Mouse (Mus musculus): ENCODE data around the gene Cacng7. TPM values are rescaled to one million over a fixed set of nuclear protein-coding genes. Genes with fewer than 3 reads are reported as not detected.

The Cacng7 gene
- polyA plus RNA-seq, 1 experiment from 2014 or later = 4.6 TPM

DNA sequence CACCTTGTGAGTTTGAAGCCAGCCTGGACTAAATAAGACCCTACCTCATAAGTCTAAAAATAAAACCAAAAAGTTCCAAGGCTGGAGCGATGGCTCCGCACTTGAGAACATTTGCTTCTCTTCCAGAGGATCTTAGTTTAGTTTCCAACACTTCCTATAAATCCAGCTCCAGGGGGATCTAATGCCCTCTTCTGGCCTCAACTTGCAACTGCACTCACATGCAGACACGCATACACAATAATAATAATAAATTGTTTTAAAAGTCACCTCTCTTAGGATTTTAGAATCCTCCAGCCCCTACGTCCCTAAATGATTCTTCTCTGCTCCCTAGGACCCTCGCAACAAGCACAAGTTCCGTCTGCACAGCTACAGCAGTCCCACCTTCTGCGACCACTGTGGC, 22.5 kb upstream of the Cacng7 start:
- Histone ChIP-seq H3K4me3 (ENCODE audit: low read depth, low read length) (no peak overlapping the region), H3K27ac (ENCODE audit: low read depth, low read length) (no peak overlapping the region), H3K9me3 (ENCODE audit: control insufficient read depth, low read length) (no peaks in the 10 kb centered on the region), H3K4me1 (replicated peaks; ENCODE audit: control insufficient read depth, insufficient read depth, low read length) (no peaks in the 10 kb centered on the region), H3K36me3 (ENCODE audit: control insufficient read depth, insufficient read depth, low read length) (no peaks in the 10 kb centered on the region), H3K27me3 (ENCODE audit: control insufficient read depth, insufficient read depth, low read length) (peaks cover 4% of the 10 kb centered on the region; the same call in 1 of the 2 replicates), H3K4me2 (replicated peaks; ENCODE audit: low read depth, low read length) (no peak overlapping the region), H3K9ac (ENCODE audit: low read depth, low read length) (no peak overlapping the region)
- 96% methylated on average over 7 of the region's 7 CpGs for WGBS
- DNase-seq (ENCODE audit: low spot score) (no peak), ATAC-seq (ENCODE audit: low FRiP score) (no peak)

DNA sequence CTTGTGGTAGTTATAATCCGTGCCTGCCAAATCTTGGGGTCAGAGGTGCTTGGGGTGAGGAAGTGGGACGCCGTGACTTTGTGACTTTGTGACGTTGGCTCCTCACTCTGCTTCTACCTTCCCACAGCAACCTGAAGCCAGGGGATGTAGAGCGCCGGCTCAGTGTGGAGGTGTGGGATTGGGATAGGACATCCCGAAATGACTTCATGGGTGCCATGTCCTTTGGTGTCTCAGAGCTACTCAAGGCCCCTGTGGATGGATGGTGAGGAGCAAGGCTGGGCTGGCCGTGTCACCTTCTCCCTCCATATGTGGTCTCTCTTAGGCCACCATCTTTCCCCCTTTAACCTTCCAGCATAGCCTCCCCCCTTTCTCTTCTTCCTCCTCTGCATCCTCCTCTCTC, 19.2 kb upstream of the Cacng7 start:
- WGBS = 86% methylated on average over 8 of the region's 8 CpGs
- no peaks in the 10 kb centered on the region for H3K9me3 ChIP-seq (ENCODE audit: control insufficient read depth, low read length)
- no peak overlapping the region for H3K4me3 ChIP-seq (ENCODE audit: low read depth, low read length)
- no peak overlapping the region for H3K27ac ChIP-seq (ENCODE audit: low read depth, low read length)
- H3K9ac ChIP-seq (ENCODE audit: low read depth, low read length) = no peak overlapping the region
- no peak overlapping the region for H3K4me2 ChIP-seq (replicated peaks; ENCODE audit: low read depth, low read length)
- ATAC-seq (ENCODE audit: low FRiP score) (no peak), DNase-seq (ENCODE audit: low spot score) (no peak)
- H3K4me1 ChIP-seq (replicated peaks; ENCODE audit: control insufficient read depth, insufficient read depth, low read length) = 0 out of 2 replicates have a peak, but pooled peaks cover 2% of the 10 kb centered on the region
- no peaks in the 10 kb centered on the region for H3K27me3 ChIP-seq (ENCODE audit: control insufficient read depth, insufficient read depth, low read length)
- no peaks in the 10 kb centered on the region for H3K36me3 ChIP-seq (ENCODE audit: control insufficient read depth, insufficient read depth, low read length)

DNA sequence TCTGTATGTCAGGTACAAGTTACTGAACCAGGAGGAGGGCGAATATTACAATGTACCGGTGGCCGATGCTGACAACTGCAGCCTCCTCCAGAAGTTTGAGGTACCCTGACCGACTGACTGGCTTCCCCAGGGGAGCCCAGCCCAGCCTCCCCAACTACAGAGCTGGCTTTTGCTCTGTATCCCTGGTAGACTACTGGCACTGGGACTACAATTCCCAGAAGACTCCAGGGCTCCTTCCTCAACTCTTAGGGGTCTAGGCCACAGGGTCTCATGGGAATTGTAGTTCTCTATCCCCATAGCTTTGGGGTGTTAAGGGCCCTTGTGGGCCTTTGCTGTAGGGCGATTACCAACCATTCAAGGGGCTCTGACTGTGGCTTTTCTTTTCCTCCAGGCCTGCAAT, 18.6 kb upstream of the Cacng7 start:
- 62% methylated on average over 5 of the region's 5 CpGs for WGBS

DNA sequence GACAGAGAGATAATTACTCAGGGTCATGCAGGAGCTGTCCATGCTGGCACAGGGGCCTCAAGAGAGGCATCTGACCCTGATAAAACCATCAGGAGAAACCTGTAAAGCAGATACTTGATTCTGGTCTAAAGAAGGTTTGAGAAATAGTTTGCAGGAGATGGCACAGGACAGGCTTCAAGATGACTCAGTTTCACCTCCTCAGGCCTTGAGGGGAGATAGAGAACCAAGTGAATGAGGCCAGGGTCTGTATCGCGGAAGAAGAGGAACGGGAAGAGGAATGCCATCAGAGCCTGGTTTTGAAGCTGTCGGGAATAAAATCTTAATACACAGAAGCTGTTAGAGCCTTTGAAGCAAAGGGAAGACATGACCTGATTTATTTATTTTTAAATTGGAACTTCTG, 15.1 kb upstream of the Cacng7 start:
- no peak for DNase-seq (ENCODE audit: low spot score)
- Histone ChIP-seq H3K4me3 (ENCODE audit: low read depth, low read length) (no peak overlapping the region), H3K9ac (ENCODE audit: low read depth, low read length) (no peak overlapping the region), H3K4me2 (replicated peaks; ENCODE audit: low read depth, low read length) (no peak overlapping the region), H3K27me3 (ENCODE audit: control insufficient read depth, insufficient read depth, low read length) (no peaks in the 10 kb centered on the region), H3K36me3 (ENCODE audit: control insufficient read depth, insufficient read depth, low read length) (no peaks in the 10 kb centered on the region), H3K9me3 (ENCODE audit: control insufficient read depth, low read length) (no peaks in the 10 kb centered on the region), H3K27ac (ENCODE audit: low read depth, low read length) (no peak overlapping the region), H3K4me1 (replicated peaks; ENCODE audit: control insufficient read depth, insufficient read depth, low read length) (0 out of 2 replicates have a peak, but pooled peaks cover 2% of the 10 kb centered on the region)
- WGBS = 46% methylated on average over 4 of the region's 4 CpGs
- no peak for ATAC-seq (ENCODE audit: low FRiP score)

More for the DNA sequence above, 18.6 kb upstream of the Cacng7 start:
- ATAC-seq (ENCODE audit: low FRiP score) = peak; percentile 57
- Histone ChIP-seq H3K9me3 (ENCODE audit: control insufficient read depth, low read length) (no peaks in the 10 kb centered on the region), H3K4me1 (replicated peaks; ENCODE audit: control insufficient read depth, insufficient read depth, low read length) (0 out of 2 replicates have a peak, but pooled peaks cover 2% of the 10 kb centered on the region), H3K4me2 (replicated peaks; ENCODE audit: low read depth, low read length) (no peak overlapping the region), H3K4me3 (ENCODE audit: low read depth, low read length) (no peak overlapping the region), H3K27ac (ENCODE audit: low read depth, low read length) (no peak overlapping the region), H3K27me3 (ENCODE audit: control insufficient read depth, insufficient read depth, low read length) (no peaks in the 10 kb centered on the region), H3K36me3 (ENCODE audit: control insufficient read depth, insufficient read depth, low read length) (no peaks in the 10 kb centered on the region), H3K9ac (ENCODE audit: low read depth, low read length) (no peak overlapping the region)
- no peak for DNase-seq (ENCODE audit: low spot score)

DNA sequence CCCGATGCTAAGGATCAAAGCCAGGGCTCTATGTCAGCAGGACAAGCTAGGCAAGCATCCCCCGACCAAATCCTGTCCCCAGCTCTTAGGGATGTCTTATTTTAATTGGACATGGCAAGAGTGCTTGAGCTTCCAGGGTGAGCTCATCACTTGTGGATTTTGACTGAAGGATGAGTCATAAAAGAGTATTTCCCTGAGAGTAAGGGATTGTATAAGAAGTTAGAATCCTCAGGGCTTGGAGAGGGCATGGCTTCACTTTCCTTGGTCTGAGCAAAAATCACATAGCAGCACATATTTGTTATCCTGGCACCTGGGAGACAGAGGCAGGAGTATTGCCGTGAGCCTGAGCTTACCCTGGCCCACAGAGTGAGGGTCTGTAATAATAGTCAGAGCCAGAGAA, 11.9 kb upstream of the Cacng7 start:
- ATAC-seq (ENCODE audit: low FRiP score) (no peak), DNase-seq (ENCODE audit: low spot score) (no peak)
- Histone ChIP-seq H3K4me2 (replicated peaks; ENCODE audit: low read depth, low read length) (no peak overlapping the region), H3K9me3 (ENCODE audit: control insufficient read depth, low read length) (no peaks in the 10 kb centered on the region), H3K4me1 (replicated peaks; ENCODE audit: control insufficient read depth, insufficient read depth, low read length) (0 out of 2 replicates have a peak, but pooled peaks cover 2% of the 10 kb centered on the region), H3K36me3 (ENCODE audit: control insufficient read depth, insufficient read depth, low read length) (no peaks in the 10 kb centered on the region), H3K9ac (ENCODE audit: low read depth, low read length) (no peak overlapping the region), H3K27ac (ENCODE audit: low read depth, low read length) (no peak overlapping the region), H3K4me3 (ENCODE audit: low read depth, low read length) (no peak overlapping the region), H3K27me3 (ENCODE audit: control insufficient read depth, insufficient read depth, low read length) (no peaks in the 10 kb centered on the region)
- 77% methylated on average over 3 of the region's 3 CpGs for WGBS

DNA sequence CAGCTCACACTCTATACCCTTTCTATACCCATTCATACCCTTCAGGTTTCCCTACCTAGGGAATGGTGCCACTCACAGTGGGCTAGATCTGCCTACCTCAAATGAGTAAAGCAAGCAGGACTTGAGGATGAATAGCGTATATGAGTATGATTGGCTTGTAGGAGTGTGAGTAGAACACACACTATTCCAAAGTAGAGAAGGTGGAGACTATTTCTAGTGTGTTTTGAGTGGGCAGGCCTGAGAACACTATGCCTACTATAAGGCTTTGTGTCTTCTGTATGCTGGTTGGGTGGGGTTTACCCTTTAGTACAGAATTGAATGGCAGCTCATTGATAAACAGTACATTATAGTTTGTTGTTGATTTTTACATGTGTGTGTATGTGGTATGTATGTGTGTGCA, 8.9 kb upstream of the Cacng7 start:
- H3K27me3 ChIP-seq (ENCODE audit: control insufficient read depth, insufficient read depth, low read length) = no peaks in the 10 kb centered on the region
- no peaks in the 10 kb centered on the region for H3K9me3 ChIP-seq (ENCODE audit: control insufficient read depth, low read length)
- no peak for DNase-seq (ENCODE audit: low spot score)
- no peaks in the 10 kb centered on the region for H3K4me1 ChIP-seq (replicated peaks; ENCODE audit: control insufficient read depth, insufficient read depth, low read length)
- H3K9ac ChIP-seq (ENCODE audit: low read depth, low read length) = no peak overlapping the region
- 89% methylated on average over 1 of the region's 1 CpGs for WGBS
- H3K27ac ChIP-seq (ENCODE audit: low read depth, low read length) = no peak overlapping the region
- no peak overlapping the region for H3K4me3 ChIP-seq (ENCODE audit: low read depth, low read length)
- H3K4me2 ChIP-seq (replicated peaks; ENCODE audit: low read depth, low read length) = no peak overlapping the region
- H3K36me3 ChIP-seq (ENCODE audit: control insufficient read depth, insufficient read depth, low read length) = no peaks in the 10 kb centered on the region
- ATAC-seq (ENCODE audit: low FRiP score) = no peak

DNA sequence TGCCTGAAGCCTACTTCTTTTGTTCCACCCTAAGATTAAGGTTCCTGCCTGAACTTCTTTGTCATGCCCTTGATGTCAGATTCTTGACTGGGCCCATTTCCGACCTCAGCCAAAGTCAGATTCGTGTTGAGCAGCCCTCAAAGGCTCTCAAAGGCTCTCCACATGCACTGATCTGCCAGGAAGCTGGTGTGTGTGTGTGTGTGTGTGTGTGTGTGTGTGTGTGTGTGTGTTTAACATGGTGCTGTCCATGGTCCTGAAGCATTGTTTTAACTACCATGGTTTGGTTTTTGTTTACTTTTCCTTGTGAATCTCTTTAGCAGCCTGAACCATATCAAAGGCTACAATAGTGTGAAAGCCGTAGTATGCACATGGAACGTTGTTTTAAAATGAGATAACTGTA, 4.8 kb upstream of the Cacng7 start:
- H3K9me3 ChIP-seq (ENCODE audit: control insufficient read depth, low read length) = no peaks in the 10 kb centered on the region
- H3K4me1 ChIP-seq (replicated peaks; ENCODE audit: control insufficient read depth, insufficient read depth, low read length) = no peaks in the 10 kb centered on the region
- no peak overlapping the region for H3K4me3 ChIP-seq (ENCODE audit: low read depth, low read length)
- no peak for ATAC-seq (ENCODE audit: low FRiP score)
- WGBS = 66% methylated on average over 4 of the region's 4 CpGs
- DNase-seq (ENCODE audit: low spot score) = no peak
- H3K4me2 ChIP-seq (replicated peaks; ENCODE audit: low read depth, low read length) = no peak overlapping the region
- H3K36me3 ChIP-seq (ENCODE audit: control insufficient read depth, insufficient read depth, low read length) = no peaks in the 10 kb centered on the region
- H3K27ac ChIP-seq (ENCODE audit: low read depth, low read length) = no peak overlapping the region
- no peak overlapping the region for H3K9ac ChIP-seq (ENCODE audit: low read depth, low read length)
- peaks cover 2% of the 10 kb centered on the region for H3K27me3 ChIP-seq (ENCODE audit: control insufficient read depth, insufficient read depth, low read length)

DNA sequence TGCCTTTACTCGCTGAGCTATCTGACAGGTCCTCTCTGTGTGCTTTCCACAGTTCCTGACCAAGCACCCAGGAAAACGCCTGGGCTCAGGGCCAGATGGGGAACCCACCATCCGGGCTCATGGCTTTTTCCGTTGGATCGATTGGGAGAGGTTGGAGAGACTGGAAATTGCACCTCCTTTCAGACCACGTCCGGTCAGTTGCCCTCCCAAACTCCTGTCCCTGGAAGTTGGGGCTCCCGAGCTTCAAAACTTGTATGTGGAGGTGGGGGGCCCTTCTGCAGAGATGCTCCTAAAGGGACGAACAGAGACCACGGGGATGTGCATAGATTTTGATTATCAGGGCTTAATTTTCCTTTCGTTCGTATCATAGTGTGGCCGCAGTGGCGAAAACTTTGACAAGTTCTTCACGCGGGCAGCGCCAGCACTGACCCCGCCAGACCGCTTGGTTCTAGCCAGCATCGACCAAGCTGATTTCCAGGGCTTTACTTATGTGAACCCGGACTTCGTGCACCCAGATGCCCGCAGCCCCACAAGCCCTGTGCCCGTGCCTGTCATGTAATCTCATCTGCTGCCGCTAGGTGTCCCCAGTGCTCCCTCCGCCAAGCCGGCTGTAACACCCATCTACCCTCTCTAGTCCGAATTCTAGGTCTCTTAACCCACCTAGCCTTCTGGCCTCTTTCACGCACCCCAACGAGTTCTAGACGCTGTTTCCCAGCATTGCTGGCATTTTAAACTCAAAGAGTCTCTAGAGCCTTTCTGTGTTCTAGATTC, 2.8 kb upstream of the Cacng7 start:
- Histone ChIP-seq H3K27me3 (ENCODE audit: control insufficient read depth, insufficient read depth, low read length) (peaks cover 2% of the 10 kb centered on the region), H3K27ac (ENCODE audit: low read depth, low read length) (no peak overlapping the region), H3K4me2 (replicated peaks; ENCODE audit: low read depth, low read length) (peak overlapping the region; percentile 22; the same call in 1 of the 2 replicates), H3K9ac (ENCODE audit: low read depth, low read length) (0 out of 2 replicates have a peak overlapping the region, but pooled peaks have one; percentile 23), H3K9me3 (ENCODE audit: control insufficient read depth, low read length) (no peaks in the 10 kb centered on the region), H3K4me3 (ENCODE audit: low read depth, low read length) (no peak overlapping the region), H3K36me3 (ENCODE audit: control insufficient read depth, insufficient read depth, low read length) (no peaks in the 10 kb centered on the region), H3K4me1 (replicated peaks; ENCODE audit: control insufficient read depth, insufficient read depth, low read length) (peaks cover 2% of the 10 kb centered on the region; the same call in 1 of the 2 replicates)
- peak; percentile 85 for DNase-seq (ENCODE audit: low spot score)
- WGBS = 22% methylated on average over 31 of the region's 31 CpGs
- 0 out of 2 replicates have a peak, but pooled peaks have one; percentile 15 for ATAC-seq (ENCODE audit: low FRiP score)

DNA sequence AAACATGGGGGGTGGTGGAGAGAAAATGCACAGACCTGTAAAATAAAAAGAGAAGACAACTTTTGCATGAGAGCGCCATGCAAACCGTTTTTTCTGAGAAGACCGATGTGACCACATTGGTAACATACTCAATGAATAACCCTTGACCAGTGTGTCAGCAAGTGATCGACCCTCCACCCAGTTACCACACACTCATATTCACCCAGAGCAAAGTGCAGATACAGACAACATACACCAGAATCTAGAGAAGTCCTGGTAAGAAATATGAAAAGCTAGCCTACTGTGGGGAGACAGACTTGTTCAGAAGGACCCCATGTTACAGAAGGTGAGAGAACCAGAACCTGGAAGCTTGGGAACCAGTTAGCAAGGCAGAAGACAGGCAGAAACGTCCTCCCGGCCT, 1.6 kb upstream of the Cacng7 start:
- ATAC-seq (ENCODE audit: low FRiP score) = peak; percentile 1; the same call in 1 of the 2 replicates
- H3K4me3 ChIP-seq (ENCODE audit: low read depth, low read length) = peak overlapping the region; percentile 75
- no peak overlapping the region for H3K27ac ChIP-seq (ENCODE audit: low read depth, low read length)
- no peak overlapping the region for H3K9ac ChIP-seq (ENCODE audit: low read depth, low read length)
- peaks cover 2% of the 10 kb centered on the region; the same call in 1 of the 2 replicates for H3K4me1 ChIP-seq (replicated peaks; ENCODE audit: control insufficient read depth, insufficient read depth, low read length)
- H3K4me2 ChIP-seq (replicated peaks; ENCODE audit: low read depth, low read length) = peak overlapping the region; percentile 71
- WGBS = 52% methylated on average over 6 of the region's 6 CpGs
- DNase-seq (ENCODE audit: low spot score) = no peak
- H3K27me3 ChIP-seq (ENCODE audit: control insufficient read depth, insufficient read depth, low read length) = peaks cover 2% of the 10 kb centered on the region
- H3K9me3 ChIP-seq (ENCODE audit: control insufficient read depth, low read length) = no peaks in the 10 kb centered on the region
- H3K36me3 ChIP-seq (ENCODE audit: control insufficient read depth, insufficient read depth, low read length) = no peaks in the 10 kb centered on the region
